Mouse (Mus musculus) neural tube, embryonic 13.5 days (tissue): ENCODE measurements around the gene Macrod2. TPM values are rescaled to one million over a fixed set of nuclear protein-coding genes. Genes with fewer than 3 reads are reported as not detected.

ENCODE experiments used
- ATAC-seq: fragments of 200-750 bp; cut with Nextera tagmentation; 2 replicates; pipeline ENCODE4 v1.8.0; 2017; ENCODE audit warnings: low read depth, mild to moderate bottlenecking, moderate TSS enrichment, moderate library complexity
- H3K27ac ChIP-seq: fragments of 300-500 bp; sonication (generic); replicated peaks from 2 replicates; pipeline ENCODE4 v1.5.1; 2015; ENCODE audit warnings: moderate library complexity, mild to moderate bottlenecking, inconsistent platforms
- H3K27me3 ChIP-seq: fragments of 300-500 bp; sonication (generic); 2 replicates; pipeline ENCODE4 v1.6.1; 2015; ENCODE audit warnings: mild to moderate bottlenecking, inconsistent platforms
- H3K36me3 ChIP-seq: fragments of 300-500 bp; sonication (generic); 2 replicates; pipeline ENCODE4 v1.6.1; 2015; ENCODE audit warnings: mild to moderate bottlenecking, inconsistent platforms
- H3K4me1 ChIP-seq: fragments of 300-500 bp; sonication (generic); replicated peaks from 2 replicates; pipeline ENCODE4 v1.6.1; 2015; ENCODE audit warnings: inconsistent platforms
- H3K4me2 ChIP-seq: fragments of 300-500 bp; sonication (generic); 2 replicates; pipeline ENCODE4 v1.6.1; 2015; ENCODE audit warnings: inconsistent platforms, mild to moderate bottlenecking, moderate library complexity
- H3K4me3 ChIP-seq: fragments of 300-500 bp; sonication (generic); 2 replicates; pipeline ENCODE4 v1.5.1; 2015; ENCODE audit warnings: mild to moderate bottlenecking, inconsistent platforms
- H3K9ac ChIP-seq: fragments of 300-500 bp; sonication (generic); 2 replicates; pipeline ENCODE4 v1.6.1; 2015; ENCODE audit warnings: moderate library complexity, mild to moderate bottlenecking, inconsistent platforms
- H3K9me3 ChIP-seq: fragments of 300-500 bp; sonication (generic); 2 replicates; pipeline ENCODE4 v1.6.1; 2016; ENCODE audit warnings: inconsistent platforms
- WGBS: fragments of 180-500 bp; shearing (Covaris S2); methylation state at CpG from one replicate; pipeline ENCODE4 v1.1.7; 2015; 5-methylcytosine and 5-hydroxymethylcytosine counted together
- polyA plus RNA-seq: library from polyadenylated mRNA; unstranded; fragments of >200 nt; fragmentation: Nextera tagmentation; extraction: Ambion mirVana; gene quantifications from 2 replicates; pipeline ENCODE4 v1.2.1, GENCODE M21; 2015

The Macrod2 gene
- polyA plus RNA-seq, 1 experiment from 2014 or later = 78.9 TPM

- peaks cover 35% of the 10 kb centered on the region for H3K4me1 ChIP-seq
- peak overlapping the region; percentile 85 for H3K9ac ChIP-seq
- no peaks in the 10 kb centered on the region for H3K9me3 ChIP-seq
- whole genome bisulfite sequencing = under 1% methylated on average over 12 of the region's 12 CpGs
- H3K27ac ChIP-seq = peak overlapping the region; percentile 89
- no peaks in the 10 kb centered on the region for H3K36me3 ChIP-seq
- peak; percentile 74 for ATAC-seq
- H3K27me3 ChIP-seq = no peaks in the 10 kb centered on the region
- peak overlapping the region; percentile 63 for H3K4me2 ChIP-seq
- peak overlapping the region; percentile 62 for H3K4me3 ChIP-seq
Measured at GRCm38 (mm10) chr2:140670457-140670856, 275.3 kb downstream of the Macrod2 start.

DNA sequence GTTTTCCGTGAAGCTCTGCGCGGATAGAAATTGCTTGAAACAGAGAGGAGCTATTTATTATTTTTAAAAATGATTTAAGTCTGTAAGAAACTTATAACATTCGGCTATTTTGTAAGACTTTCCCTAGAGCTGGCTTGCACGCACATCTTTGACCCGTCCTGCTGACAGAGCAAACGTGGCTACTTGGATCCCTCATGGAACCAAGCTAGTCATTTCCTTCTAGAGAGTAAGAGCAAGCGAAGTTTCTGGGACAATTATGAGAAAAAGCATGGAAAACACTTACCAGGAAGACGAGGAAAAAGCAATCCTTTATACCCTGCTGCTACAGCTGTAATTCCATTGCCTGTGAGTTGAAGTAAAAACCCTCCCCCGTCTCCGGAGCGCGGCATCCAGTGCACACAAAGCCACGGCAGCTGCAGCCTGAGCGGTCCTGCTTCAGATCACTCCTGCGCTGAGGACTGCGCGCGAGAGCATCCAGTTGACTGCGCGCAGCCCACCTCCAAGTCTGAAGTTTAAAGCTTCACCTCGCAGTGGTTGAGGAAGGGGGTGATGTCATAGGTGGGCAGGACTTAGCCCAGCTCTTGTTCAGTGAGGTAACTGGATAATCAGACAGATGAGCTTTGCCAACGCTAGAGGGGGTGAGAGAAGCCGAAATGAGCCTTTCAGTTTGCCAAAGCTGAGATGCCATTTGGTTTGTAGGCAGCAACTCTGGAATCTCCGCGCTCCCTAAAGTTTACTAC is 276.0 kb downstream of the Macrod2 start, which contains the start of gene Flrt3:
Gene Flrt3 (minus strand): TSS at position 507 of the 740 bp plus-strand sequence.
- ATAC-seq = peak; percentile 98
- Histone ChIP-seq H3K9ac (peak within 1 kb of the TSS; percentile 85), H3K27me3 (no peaks in the 10 kb centered on the region), H3K36me3 (no peaks in the 10 kb centered on the region), H3K4me2 (peak within 1 kb of the TSS; percentile 63), H3K9me3 (no peaks in the 10 kb centered on the region), H3K4me1 (peaks cover 30% of the 10 kb centered on the region), H3K27ac (peak within 1 kb of the TSS; percentile 89), H3K4me3 (peak within 1 kb of the TSS; percentile 62)
- under 1% methylated on average over 26 of the region's 26 CpGs for WGBS

GRCm38 (mm10) chr2:140673466-140673865 is 278.4 kb downstream of the Macrod2 start:
- no peaks in the 10 kb centered on the region for H3K36me3 ChIP-seq
- no peaks in the 10 kb centered on the region for H3K27me3 ChIP-seq
- H3K4me3 ChIP-seq = no peak overlapping the region
- WGBS = 83% methylated on average over 5 of the region's 5 CpGs
- H3K4me2 ChIP-seq = no peak overlapping the region
- no peak overlapping the region for H3K27ac ChIP-seq
- no peak for ATAC-seq
- no peak overlapping the region for H3K9ac ChIP-seq
- H3K9me3 ChIP-seq = no peaks in the 10 kb centered on the region
- peaks cover 11% of the 10 kb centered on the region; the same call in 1 of the 2 replicates for H3K4me1 ChIP-seq

DNA sequence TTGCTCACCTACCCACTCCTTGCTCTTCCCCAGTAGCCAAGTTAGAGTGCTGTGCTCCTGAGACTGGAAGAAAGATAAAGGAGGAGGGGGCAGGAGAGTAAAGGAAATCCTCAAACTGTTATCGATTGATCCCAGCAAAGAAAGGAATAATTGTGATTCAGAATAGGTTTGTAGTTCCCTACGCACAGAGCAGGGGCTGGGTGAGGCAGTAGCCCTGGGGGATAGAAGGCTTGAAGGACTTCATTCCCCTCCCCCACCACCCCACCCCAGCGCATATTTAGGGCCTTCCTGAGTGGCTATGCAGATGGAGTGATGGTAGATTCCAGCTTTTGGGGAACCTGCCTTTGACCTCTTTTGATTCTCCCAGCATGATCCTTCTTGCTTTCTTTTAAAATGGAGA is 281.6 kb downstream of the Macrod2 start:
- H3K9me3 ChIP-seq = no peaks in the 10 kb centered on the region
- 16% methylated on average over 3 of the region's 3 CpGs for WGBS
- no peaks in the 10 kb centered on the region; the same call in 1 of the 2 replicates for H3K4me1 ChIP-seq
- H3K36me3 ChIP-seq = no peaks in the 10 kb centered on the region
- no peak overlapping the region for H3K27ac ChIP-seq
- no peak for ATAC-seq
- no peaks in the 10 kb centered on the region for H3K27me3 ChIP-seq
- H3K9ac ChIP-seq = no peak overlapping the region
- no peak overlapping the region for H3K4me2 ChIP-seq
- no peak overlapping the region for H3K4me3 ChIP-seq

- 86% methylated on average over 2 of the region's 2 CpGs for WGBS
- Histone ChIP-seq H3K36me3 (no peaks in the 10 kb centered on the region), H3K27ac (no peak overlapping the region), H3K4me2 (no peak overlapping the region), H3K4me1 (no peaks in the 10 kb centered on the region), H3K27me3 (no peaks in the 10 kb centered on the region), H3K4me3 (no peak overlapping the region), H3K9ac (no peak overlapping the region), H3K9me3 (no peaks in the 10 kb centered on the region)
- ATAC-seq = no peak
Measured at GRCm38 (mm10) chr2:140690906-140691305, 295.8 kb downstream of the Macrod2 start.

- Histone ChIP-seq H3K4me1 (no peaks in the 10 kb centered on the region), H3K9ac (no peak overlapping the region), H3K4me2 (no peak overlapping the region), H3K27ac (no peak overlapping the region), H3K27me3 (no peaks in the 10 kb centered on the region), H3K9me3 (no peaks in the 10 kb centered on the region), H3K4me3 (no peak overlapping the region), H3K36me3 (no peaks in the 10 kb centered on the region)
- no peak for ATAC-seq
- WGBS = 80% methylated on average over 1 of the region's 1 CpGs
Measured at GRCm38 (mm10) chr2:140691403-140691802, 296.3 kb downstream of the Macrod2 start.

- no peaks in the 10 kb centered on the region for H3K36me3 ChIP-seq
- no peak overlapping the region for H3K27ac ChIP-seq
- whole genome bisulfite sequencing = 37% methylated on average over 4 of the region's 4 CpGs
- no peak overlapping the region for H3K9ac ChIP-seq
- ATAC-seq = no peak
- H3K4me3 ChIP-seq = no peak overlapping the region
- H3K27me3 ChIP-seq = no peaks in the 10 kb centered on the region
- no peaks in the 10 kb centered on the region for H3K4me1 ChIP-seq
- H3K4me2 ChIP-seq = no peak overlapping the region
- no peaks in the 10 kb centered on the region for H3K9me3 ChIP-seq
Measured at GRCm38 (mm10) chr2:140692461-140692860, 297.4 kb downstream of the Macrod2 start.

DNA sequence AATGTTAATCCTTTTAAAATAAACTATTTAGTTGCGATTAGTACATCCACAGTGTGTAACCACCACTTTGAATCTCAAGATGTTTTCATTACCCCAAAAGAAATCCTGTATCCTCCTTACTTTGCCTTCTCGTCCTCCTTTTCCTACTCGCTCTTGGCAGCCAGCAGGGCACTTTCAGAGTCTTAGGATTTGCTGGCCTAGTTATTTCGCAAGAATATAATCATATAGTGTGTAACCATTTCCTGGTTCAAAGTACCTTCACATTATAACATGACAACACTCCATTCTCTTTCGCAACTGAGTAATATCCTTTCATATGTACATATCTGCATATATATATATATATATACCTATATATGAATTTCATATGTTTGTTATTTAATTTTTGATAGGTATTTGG is 298.7 kb downstream of the Macrod2 start:
- H3K9ac ChIP-seq = no peak overlapping the region
- ATAC-seq = no peak
- no peaks in the 10 kb centered on the region for H3K27me3 ChIP-seq
- H3K36me3 ChIP-seq = no peaks in the 10 kb centered on the region
- no peak overlapping the region for H3K4me2 ChIP-seq
- H3K27ac ChIP-seq = no peak overlapping the region
- peaks cover 7% of the 10 kb centered on the region; the same call in 1 of the 2 replicates for H3K4me1 ChIP-seq
- no peak overlapping the region for H3K4me3 ChIP-seq
- no peaks in the 10 kb centered on the region for H3K9me3 ChIP-seq
- WGBS = 93% methylated on average over 5 of the region's 5 CpGs

DNA sequence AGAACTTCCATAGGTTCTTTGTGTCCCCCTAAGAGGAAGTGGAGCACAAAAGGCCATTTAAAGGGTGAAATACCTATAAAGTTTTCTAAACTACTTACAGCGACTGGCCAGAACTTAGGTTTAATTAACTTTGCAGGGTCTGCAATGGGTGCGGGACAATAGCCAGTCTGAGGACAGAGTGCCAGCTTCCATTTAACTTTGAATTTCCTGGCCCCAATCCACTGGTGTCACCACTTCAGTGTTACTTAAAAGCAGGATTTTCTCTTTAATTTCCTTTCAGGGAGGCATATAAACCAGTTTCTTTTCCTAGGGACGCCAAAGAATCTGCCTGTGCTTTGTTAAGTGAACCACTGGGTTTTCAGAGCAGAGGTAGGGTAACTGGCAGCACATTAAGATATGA is 303.5 kb downstream of the Macrod2 start:
- Histone ChIP-seq H3K4me3 (no peak overlapping the region), H3K36me3 (no peaks in the 10 kb centered on the region), H3K9ac (no peak overlapping the region), H3K4me1 (peaks cover 7% of the 10 kb centered on the region; the same call in 1 of the 2 replicates), H3K27ac (no peak overlapping the region), H3K9me3 (no peaks in the 10 kb centered on the region), H3K27me3 (no peaks in the 10 kb centered on the region), H3K4me2 (no peak overlapping the region)
- WGBS = 20% methylated on average over 3 of the region's 3 CpGs
- no peak for ATAC-seq

- 44% methylated on average over 4 of the region's 4 CpGs for WGBS
- no peaks in the 10 kb centered on the region for H3K36me3 ChIP-seq
- no peak for ATAC-seq
Measured at GRCm38 (mm10) chr2:140703377-140703776, 308.3 kb downstream of the Macrod2 start.

GRCm38 (mm10) chr2:140704146-140704545 is 309.0 kb downstream of the Macrod2 start:
- no peak for ATAC-seq

More at GRCm38 (mm10) chr2:140703377-140703776, 308.3 kb downstream of the Macrod2 start:
- Histone ChIP-seq H3K9ac (no peak overlapping the region), H3K27me3 (no peaks in the 10 kb centered on the region), H3K4me3 (no peak overlapping the region), H3K27ac (no peak overlapping the region), H3K4me2 (no peak overlapping the region), H3K4me1 (peaks cover 15% of the 10 kb centered on the region; the same call in 1 of the 2 replicates), H3K9me3 (no peaks in the 10 kb centered on the region)

DNA sequence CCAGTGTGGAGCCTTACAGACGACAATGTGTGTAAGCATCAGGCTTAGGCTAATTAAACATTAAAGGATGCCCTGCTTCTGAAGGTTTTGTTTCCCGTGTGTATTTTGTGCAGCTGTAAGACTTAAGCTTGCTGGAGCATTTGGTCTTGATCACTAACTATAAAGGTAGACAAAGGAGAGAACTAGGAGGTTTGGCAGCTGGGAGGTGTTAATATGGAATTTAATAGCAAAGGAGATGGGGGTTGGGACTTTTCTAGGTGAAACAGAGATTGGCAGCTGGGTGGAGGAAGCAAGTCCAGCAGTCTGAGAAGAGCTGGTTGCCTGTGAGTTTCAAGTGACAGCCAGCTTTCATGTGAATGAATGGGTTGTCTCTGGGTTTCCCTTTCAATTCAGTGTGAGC is 310.2 kb downstream of the Macrod2 start:
- H3K4me3 ChIP-seq = no peak overlapping the region
- no peak overlapping the region for H3K27ac ChIP-seq
- H3K9me3 ChIP-seq = no peaks in the 10 kb centered on the region
- no peak overlapping the region for H3K9ac ChIP-seq
- H3K27me3 ChIP-seq = no peaks in the 10 kb centered on the region
- 6% methylated on average over 2 of the region's 2 CpGs for WGBS
- ATAC-seq = no peak
- H3K4me2 ChIP-seq = no peak overlapping the region
- no peaks in the 10 kb centered on the region for H3K36me3 ChIP-seq
- H3K4me1 ChIP-seq = peaks cover 10% of the 10 kb centered on the region; the same call in 1 of the 2 replicates

More at GRCm38 (mm10) chr2:140704146-140704545, 309.0 kb downstream of the Macrod2 start:
- Histone ChIP-seq H3K4me2 (no peak overlapping the region), H3K9me3 (no peaks in the 10 kb centered on the region), H3K36me3 (no peaks in the 10 kb centered on the region), H3K27ac (no peak overlapping the region), H3K4me3 (no peak overlapping the region), H3K4me1 (peaks cover 10% of the 10 kb centered on the region; the same call in 1 of the 2 replicates), H3K27me3 (no peaks in the 10 kb centered on the region), H3K9ac (no peak overlapping the region)
- 11% methylated on average over 3 of the region's 3 CpGs for WGBS
